Mouse (Mus musculus): Measurements from ENCODE around the gene Wwp2.

DNA sequence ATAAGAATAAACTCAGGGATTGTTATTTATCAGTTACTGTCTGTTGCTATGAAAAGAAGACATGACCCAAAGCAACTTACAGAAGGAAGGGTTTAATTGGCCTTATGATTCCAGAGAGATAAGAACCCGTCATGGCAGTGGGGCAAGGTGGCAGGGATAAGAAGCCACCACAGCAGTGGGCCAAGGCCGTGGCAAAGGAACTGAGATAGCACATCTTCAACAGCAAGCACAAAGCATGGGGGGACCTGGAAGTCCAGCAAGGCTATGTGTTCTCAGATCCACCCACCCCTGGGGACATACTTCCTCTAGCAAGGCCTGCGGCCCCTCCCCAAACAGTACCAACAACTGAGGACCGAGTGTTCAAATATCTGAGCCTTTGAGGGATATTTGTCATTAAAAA, 141.5 kb downstream of the Wwp2 start:
- TF ChIP-seq POLR2A (IDR thresholded peaks at IDR 0.05; ENCODE audit: borderline replicate concordance, extremely low read depth, low read depth, low read length) (no peak), CTCF (IDR thresholded peaks at IDR 0.05; ENCODE audit: insufficient read depth, low read length) (no peak)

Data from lung, adult 2 months (tissue).